Mouse (Mus musculus) lung, adult 18-20 months (tissue): ENCODE data around the gene Mms19.

Experiments used
- DNase-seq, 2 experiments: peaks; one replicate each; pipeline ENCODE4 v3.0.0; 2022; ENCODE audit warnings: mixed read lengths in 2 of 2

The Mms19 gene

GRCm38 (mm10) chr19:41895460-41896318, 85.3 kb downstream of the Mms19 start, which contains the start of gene Rrp12:
TSS of gene Rrp12 (minus strand) at chr19:41896173.
- DNase-seq, result peak; percentile 83 to 90

- no peak for DNase-seq
Measured at GRCm38 (mm10) chr19:41894959-41895358, 86.0 kb downstream of the Mms19 start.
